Mouse (Mus musculus): Measurements from ENCODE around the gene Pkmyt1. TPM values are rescaled to one million over a fixed set of nuclear protein-coding genes. Genes with fewer than 3 reads are reported as not detected.

Pkmyt1 gene
- polyA plus RNA-seq, 1 experiment from 2014 or later, result 55.9 TPM

DNA sequence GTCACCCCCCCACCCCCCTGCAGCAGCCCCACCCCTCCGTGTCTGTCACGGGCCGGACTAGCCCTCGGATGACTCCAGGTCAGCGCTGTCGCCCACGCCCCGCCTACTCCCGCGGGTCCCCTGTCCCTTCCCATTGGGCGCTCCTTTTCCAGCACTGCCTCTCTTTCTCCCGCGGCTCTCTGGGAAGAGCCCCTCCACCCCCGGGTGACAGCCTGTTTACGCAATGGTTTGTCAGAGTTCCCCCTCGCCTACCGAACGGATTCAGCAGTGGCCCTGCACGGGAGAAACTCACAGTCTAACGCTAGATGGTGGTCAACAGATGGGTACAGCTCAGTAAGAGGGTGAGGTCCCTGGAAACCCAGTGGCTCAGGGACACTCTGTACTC, 614 bp downstream of the Pkmyt1 start:
- peak; percentile 91 for ATAC-seq (ENCODE audit: insufficient number of reproducible peaks, insufficient read depth, low FRiP score, low read depth)
- Histone ChIP-seq H3K4me2 (replicated peaks; ENCODE audit: low read depth, low read length) (peak overlapping the region; percentile 41), H3K9ac (replicated peaks; ENCODE audit: low read depth, low read length) (peak overlapping the region; percentile 68; the same call in 1 of the 2 replicates), H3K36me3 (ENCODE audit: control insufficient read depth, insufficient read depth, low read length) (no peaks in the 10 kb centered on the region), H3K27me3 (ENCODE audit: control insufficient read depth, insufficient read depth, low read length) (no peaks in the 10 kb centered on the region), H3K4me3 (ENCODE audit: low read depth, low read length) (peak overlapping the region; percentile 85), H3K9me3 (ENCODE audit: control insufficient read depth, low read depth, low read length) (no peaks in the 10 kb centered on the region), H3K27ac (ENCODE audit: low read length) (peak overlapping the region; percentile 89; the same call in 1 of the 2 replicates), H3K4me1 (ENCODE audit: control insufficient read depth, insufficient read depth, low read length) (peaks cover 7% of the 10 kb centered on the region; the same call in 1 of the 2 replicates)
- WGBS, result under 1% methylated on average over 20 of the region's 20 CpGs

DNA sequence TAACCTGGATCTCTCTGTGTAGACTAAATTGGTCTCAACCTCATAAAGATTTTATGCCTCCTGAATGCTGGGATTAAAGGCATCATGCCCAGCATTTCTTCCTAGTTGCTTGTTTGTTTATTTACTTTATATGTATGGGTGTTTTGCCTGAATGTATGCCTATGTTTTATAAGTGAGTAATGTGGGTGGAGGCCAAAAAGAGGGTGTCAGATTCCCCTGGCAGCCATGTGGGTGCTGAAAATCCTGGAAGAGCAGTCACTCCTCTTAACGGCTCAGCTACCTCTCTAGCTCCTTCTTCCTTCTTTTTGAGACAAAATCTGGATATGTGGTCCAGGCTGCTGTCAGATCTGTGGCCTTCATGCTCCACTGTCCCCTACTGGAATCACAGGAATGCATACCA, 4.3 kb downstream of the Pkmyt1 start:
- Histone ChIP-seq H3K9ac (replicated peaks; ENCODE audit: low read depth, low read length) (no peak overlapping the region), H3K4me3 (ENCODE audit: low read depth, low read length) (no peak overlapping the region), H3K4me1 (ENCODE audit: control insufficient read depth, insufficient read depth, low read length) (peaks cover 7% of the 10 kb centered on the region; the same call in 1 of the 2 replicates), H3K4me2 (replicated peaks; ENCODE audit: low read depth, low read length) (no peak overlapping the region), H3K36me3 (ENCODE audit: control insufficient read depth, insufficient read depth, low read length) (peaks cover 4% of the 10 kb centered on the region; the same call in 1 of the 2 replicates), H3K27ac (ENCODE audit: low read length) (no peak overlapping the region), H3K27me3 (ENCODE audit: control insufficient read depth, insufficient read depth, low read length) (no peaks in the 10 kb centered on the region), H3K9me3 (ENCODE audit: control insufficient read depth, low read depth, low read length) (no peaks in the 10 kb centered on the region)
- WGBS, result 70% methylated on average over 1 of the region's 1 CpGs
- ATAC-seq (ENCODE audit: insufficient number of reproducible peaks, insufficient read depth, low FRiP score, low read depth), result no peak

- no peak overlapping the region for H3K4me2 ChIP-seq (replicated peaks; ENCODE audit: low read depth, low read length)
- H3K27me3 ChIP-seq (ENCODE audit: control insufficient read depth, insufficient read depth, low read length), result no peaks in the 10 kb centered on the region
- 60% methylated on average over 1 of the region's 1 CpGs for WGBS
- H3K9me3 ChIP-seq (ENCODE audit: control insufficient read depth, low read depth, low read length), result no peaks in the 10 kb centered on the region
- H3K27ac ChIP-seq (ENCODE audit: low read length), result no peak overlapping the region
- H3K4me3 ChIP-seq (ENCODE audit: low read depth, low read length), result no peak overlapping the region
- H3K9ac ChIP-seq (replicated peaks; ENCODE audit: low read depth, low read length), result no peak overlapping the region
- no peak for ATAC-seq (ENCODE audit: insufficient number of reproducible peaks, insufficient read depth, low FRiP score, low read depth)
- peaks cover 7% of the 10 kb centered on the region; the same call in 1 of the 2 replicates for H3K4me1 ChIP-seq (ENCODE audit: control insufficient read depth, insufficient read depth, low read length)
- H3K36me3 ChIP-seq (ENCODE audit: control insufficient read depth, insufficient read depth, low read length), result peaks cover 13% of the 10 kb centered on the region
Measured at GRCm38 (mm10) chr17:23734341-23734740, 8.2 kb downstream of the Pkmyt1 start.

DNA sequence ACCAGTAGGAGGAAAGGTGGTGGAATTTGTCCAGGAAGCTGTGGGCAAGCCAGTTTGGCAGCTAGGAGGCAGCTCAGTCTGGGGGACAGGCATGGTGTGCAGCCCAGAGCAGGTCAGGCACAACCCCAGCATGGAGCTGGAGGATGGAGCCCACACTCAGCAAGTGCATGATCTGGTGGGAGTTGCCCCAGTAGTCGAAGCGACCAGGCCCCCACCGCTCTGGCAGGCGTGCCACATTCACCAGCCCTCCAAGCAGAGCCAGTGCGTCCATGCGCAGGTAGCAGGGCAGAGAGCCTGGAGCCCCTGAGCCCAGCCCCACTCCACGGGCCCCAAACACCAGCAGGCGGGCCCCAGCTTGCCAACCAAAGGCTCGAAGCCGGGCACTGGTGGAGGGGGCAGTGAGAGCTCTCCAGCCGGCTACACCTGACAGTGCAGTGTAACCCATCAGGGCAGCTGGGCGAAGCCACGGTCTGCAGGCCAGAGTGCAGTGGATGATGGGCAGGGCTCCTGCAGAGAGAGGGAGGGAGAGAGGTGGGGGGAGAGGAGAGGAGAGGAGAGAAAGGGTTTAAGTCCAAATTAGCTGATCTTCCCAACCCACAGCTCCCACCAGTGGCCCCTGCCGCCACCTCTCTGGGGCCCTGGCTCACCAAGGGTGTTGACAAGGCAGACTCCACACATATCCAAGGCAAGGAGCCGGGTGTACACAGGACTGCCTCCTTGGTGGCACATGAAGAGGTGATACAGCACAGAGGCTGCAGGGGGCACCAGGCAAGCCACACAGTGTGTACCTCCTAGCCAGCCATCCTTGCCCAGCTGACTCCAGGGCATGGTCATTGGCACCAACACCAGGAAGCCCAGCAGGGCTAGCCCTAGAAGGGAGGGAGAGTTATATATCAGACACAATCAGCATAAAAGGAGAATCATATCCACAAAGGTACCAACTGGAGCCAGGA, 11.6 kb downstream of the Pkmyt1 start:
- peaks cover 18% of the 10 kb centered on the region for H3K27me3 ChIP-seq (ENCODE audit: control insufficient read depth, insufficient read depth, low read length)
- H3K27ac ChIP-seq (ENCODE audit: low read length), result no peak overlapping the region
- no peak overlapping the region for H3K4me3 ChIP-seq (ENCODE audit: low read depth, low read length)
- H3K4me2 ChIP-seq (replicated peaks; ENCODE audit: low read depth, low read length), result no peak overlapping the region
- peaks cover 13% of the 10 kb centered on the region for H3K36me3 ChIP-seq (ENCODE audit: control insufficient read depth, insufficient read depth, low read length)
- ATAC-seq (ENCODE audit: insufficient number of reproducible peaks, insufficient read depth, low FRiP score, low read depth), result no peak
- H3K9ac ChIP-seq (replicated peaks; ENCODE audit: low read depth, low read length), result 0 out of 2 replicates have a peak overlapping the region, but pooled peaks have one; percentile 1
- WGBS, result 67% methylated on average over 15 of the region's 15 CpGs
- H3K9me3 ChIP-seq (ENCODE audit: control insufficient read depth, low read depth, low read length), result no peaks in the 10 kb centered on the region
- peaks cover 10% of the 10 kb centered on the region; the same call in 1 of the 2 replicates for H3K4me1 ChIP-seq (ENCODE audit: control insufficient read depth, insufficient read depth, low read length)

GRCm38 (mm10) chr17:23738836-23739201, 12.7 kb downstream of the Pkmyt1 start:
- 35% methylated on average over 2 of the region's 2 CpGs for WGBS
- H3K4me3 ChIP-seq (ENCODE audit: low read depth, low read length), result peak overlapping the region; percentile 73
- H3K27ac ChIP-seq (ENCODE audit: low read length), result no peak overlapping the region
- H3K9me3 ChIP-seq (ENCODE audit: control insufficient read depth, low read depth, low read length), result no peaks in the 10 kb centered on the region
- H3K27me3 ChIP-seq (ENCODE audit: control insufficient read depth, insufficient read depth, low read length), result peaks cover 26% of the 10 kb centered on the region
- no peak for ATAC-seq (ENCODE audit: insufficient number of reproducible peaks, insufficient read depth, low FRiP score, low read depth)
- peaks cover 10% of the 10 kb centered on the region; the same call in 1 of the 2 replicates for H3K4me1 ChIP-seq (ENCODE audit: control insufficient read depth, insufficient read depth, low read length)
- peak overlapping the region; percentile 51; the same call in 1 of the 2 replicates for H3K9ac ChIP-seq (replicated peaks; ENCODE audit: low read depth, low read length)
- peaks cover 10% of the 10 kb centered on the region for H3K36me3 ChIP-seq (ENCODE audit: control insufficient read depth, insufficient read depth, low read length)
- H3K4me2 ChIP-seq (replicated peaks; ENCODE audit: low read depth, low read length), result peak overlapping the region; percentile 99

DNA sequence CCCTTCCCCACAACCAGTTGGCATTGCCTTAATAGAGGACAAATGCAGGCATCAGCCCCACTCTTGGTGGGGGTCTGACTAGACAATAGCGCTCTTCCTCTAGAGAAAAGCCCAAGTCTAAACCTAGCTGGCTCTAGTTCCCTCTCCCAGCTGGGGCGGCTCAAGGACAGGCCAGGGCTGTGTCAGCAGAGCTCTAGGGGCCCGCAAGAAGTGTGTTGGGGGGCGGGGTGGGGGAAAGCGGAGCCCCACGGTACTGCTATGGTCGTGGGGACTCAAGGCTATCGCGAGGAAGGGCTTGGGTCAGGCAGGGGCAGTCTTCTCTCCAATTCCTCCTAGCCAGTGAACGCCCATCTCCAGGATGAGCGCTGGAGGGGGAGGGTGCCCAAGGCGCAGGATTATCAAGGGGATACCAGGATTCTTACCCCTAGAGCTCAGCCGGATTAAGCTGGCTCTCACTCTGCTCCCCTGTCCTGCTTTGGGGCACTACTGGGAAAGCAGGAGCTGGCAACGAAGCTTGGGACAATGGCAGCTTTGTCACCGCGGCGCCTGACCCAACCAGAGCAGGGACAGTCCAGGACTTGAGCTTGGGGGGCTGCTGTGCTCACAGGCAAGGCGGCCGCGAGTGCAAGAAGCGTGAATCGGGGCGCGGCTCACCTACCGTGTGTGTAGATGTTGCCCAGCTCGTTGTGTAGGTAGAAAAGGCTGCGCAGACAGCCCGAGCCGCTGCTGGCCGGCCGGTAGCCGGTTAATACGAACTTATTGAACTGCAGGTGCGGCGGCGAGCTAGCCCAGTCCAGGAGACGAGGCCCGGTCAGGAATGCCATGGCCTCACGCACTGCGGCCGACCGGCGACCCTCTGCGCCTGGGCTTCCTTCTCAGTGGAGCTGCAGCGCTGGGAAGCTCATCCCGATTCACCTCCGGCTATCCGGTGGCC, 13.3 kb downstream of the Pkmyt1 start:
- Histone ChIP-seq H3K9me3 (ENCODE audit: control insufficient read depth, low read depth, low read length) (no peaks in the 10 kb centered on the region), H3K27ac (ENCODE audit: low read length) (peak overlapping the region; percentile 22; the same call in 1 of the 2 replicates), H3K4me1 (ENCODE audit: control insufficient read depth, insufficient read depth, low read length) (peaks cover 11% of the 10 kb centered on the region; the same call in 1 of the 2 replicates), H3K27me3 (ENCODE audit: control insufficient read depth, insufficient read depth, low read length) (peaks cover 27% of the 10 kb centered on the region), H3K4me3 (ENCODE audit: low read depth, low read length) (peak overlapping the region; percentile 73), H3K9ac (replicated peaks; ENCODE audit: low read depth, low read length) (peak overlapping the region; percentile 51), H3K36me3 (ENCODE audit: control insufficient read depth, insufficient read depth, low read length) (peaks cover 9% of the 10 kb centered on the region; the same call in 1 of the 2 replicates), H3K4me2 (replicated peaks; ENCODE audit: low read depth, low read length) (peak overlapping the region; percentile 99)
- peak; percentile 3; the same call in 1 of the 2 replicates for ATAC-seq (ENCODE audit: insufficient number of reproducible peaks, insufficient read depth, low FRiP score, low read depth)
- 1% methylated on average over 48 of the region's 48 CpGs for WGBS

DNA sequence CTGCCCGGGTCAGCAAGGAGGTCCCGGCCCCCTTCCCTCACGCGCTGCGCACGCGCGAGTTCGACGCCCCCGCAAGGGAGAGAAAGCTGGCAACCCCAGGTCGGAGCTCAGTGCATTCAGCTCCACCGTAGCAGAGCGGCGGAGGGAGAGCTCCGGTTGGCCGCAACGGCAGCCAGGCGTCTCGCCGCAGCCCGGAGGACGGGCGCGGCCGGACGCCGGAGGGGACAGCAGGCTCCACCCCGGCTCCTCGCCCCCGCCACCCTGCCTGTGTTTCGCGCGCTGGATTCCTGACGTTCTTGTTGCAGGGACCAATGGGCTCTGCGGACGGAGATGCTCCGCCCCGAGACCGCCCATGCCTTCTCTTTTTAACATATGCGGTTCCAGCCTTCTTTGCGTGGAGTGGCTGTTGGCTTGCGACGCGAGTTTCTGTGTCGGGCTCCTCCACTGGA, 14.0 kb downstream of the Pkmyt1 start:
- peak; percentile 84 for ATAC-seq (ENCODE audit: insufficient number of reproducible peaks, insufficient read depth, low FRiP score, low read depth)
- peaks cover 9% of the 10 kb centered on the region; the same call in 1 of the 2 replicates for H3K36me3 ChIP-seq (ENCODE audit: control insufficient read depth, insufficient read depth, low read length)
- no peaks in the 10 kb centered on the region for H3K9me3 ChIP-seq (ENCODE audit: control insufficient read depth, low read depth, low read length)
- peaks cover 31% of the 10 kb centered on the region for H3K27me3 ChIP-seq (ENCODE audit: control insufficient read depth, insufficient read depth, low read length)
- H3K4me3 ChIP-seq (ENCODE audit: low read depth, low read length), result peak overlapping the region; percentile 73
- H3K4me1 ChIP-seq (ENCODE audit: control insufficient read depth, insufficient read depth, low read length), result peaks cover 17% of the 10 kb centered on the region; the same call in 1 of the 2 replicates
- WGBS, result under 1% methylated on average over 46 of the region's 46 CpGs
- H3K4me2 ChIP-seq (replicated peaks; ENCODE audit: low read depth, low read length), result peak overlapping the region; percentile 99
- peak overlapping the region; percentile 22; the same call in 1 of the 2 replicates for H3K27ac ChIP-seq (ENCODE audit: low read length)
- H3K9ac ChIP-seq (replicated peaks; ENCODE audit: low read depth, low read length), result peak overlapping the region; percentile 51

Measured in stomach, embryonic 14.5 days (tissue).